Mouse (Mus musculus): Measurements from ENCODE around the gene Zfp72.

DNA sequence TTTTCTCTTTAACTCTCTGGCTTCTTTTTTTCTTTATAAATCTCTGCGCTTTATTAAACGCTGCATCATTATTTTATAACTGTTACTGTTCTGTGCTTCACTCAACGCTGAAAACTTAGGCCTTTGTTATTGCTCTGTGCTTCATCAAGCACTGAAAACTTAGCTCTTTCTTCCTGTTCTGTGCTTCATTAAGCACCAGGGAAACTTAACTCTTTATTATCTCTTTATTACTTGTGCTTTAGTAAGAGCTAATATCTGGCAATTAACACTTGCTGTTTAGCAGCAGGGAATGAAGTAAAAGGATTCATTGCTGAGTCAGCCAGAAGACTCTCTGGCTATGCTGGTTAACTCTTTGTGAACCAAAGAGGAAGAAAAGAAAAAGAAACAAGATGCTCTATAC lies 8.3 kb downstream of the Zfp72 start:
- TF ChIP-seq CTCF (IDR thresholded peaks at IDR 0.05 in 2 of 3, conservative IDR thresholded peaks at IDR 0.05 in 1 of 3; ENCODE audit: control insufficient read depth in 1 of 3, insufficient read depth in 1 of 3, low read depth in 2 of 3, low read length in 3 of 3, poor library complexity in 1 of 3, severe bottlenecking in 1 of 3) (no peak), NRF1 (IDR thresholded peaks at IDR 0.05; ENCODE audit: insufficient read depth, low read depth, low read length, poor library complexity, severe bottlenecking) (no peak), POLR2AphosphoS2 (IDR thresholded peaks at IDR 0.05; ENCODE audit: low read length) (no peak), TCF12 (IDR thresholded peaks at IDR 0.05; ENCODE audit: low read depth, low read length) (no peak), USF2 (IDR thresholded peaks at IDR 0.05; ENCODE audit: borderline replicate concordance in 1 of 2, insufficient read depth in 1 of 2, low read depth in 1 of 2, low read length in 2 of 2) (no peak), GATA1 (IDR thresholded peaks at IDR 0.05; ENCODE audit: low read depth, low read length) (no peak), POLR2A (IDR thresholded peaks at IDR 0.05; ENCODE audit: control insufficient read depth in 1 of 2, insufficient read depth in 1 of 2, low read depth in 1 of 2, low read length in 2 of 2, poor library complexity in 1 of 2) (no peak), UBTF (IDR thresholded peaks at IDR 0.05; ENCODE audit: borderline replicate concordance, insufficient read depth, low read depth, low read length) (no peak)
